Mouse (Mus musculus) E14TG2a.4 (cell line): ENCODE results near the gene Tescl.
A peak's percentile ranks its signal among the peaks of the same experiment; 100 is the strongest.

Experiments used
- H3K27me3 ChIP-seq: 2 replicates; pipeline ENCODE4 v1.6.1; 2014; ENCODE audit warnings: low read length, control low read depth; ENCODE audit not compliant: insufficient read depth
- H3K36me3 ChIP-seq: 2 replicates; pipeline ENCODE4 v1.6.1; 2014; ENCODE audit warnings: low read length, control low read depth; ENCODE audit not compliant: insufficient read depth
- H3K4me1 ChIP-seq: replicated peaks from 2 replicates; pipeline ENCODE4 v1.6.1; 2014; ENCODE audit warnings: low read depth, low read length, control low read depth
- H3K4me3 ChIP-seq: replicated peaks from 2 replicates; pipeline ENCODE4 v1.5.1; 2014; ENCODE audit warnings: mild to moderate bottlenecking, low read length
- H3K9me3 ChIP-seq: 2 replicates; pipeline ENCODE4 v1.6.1; 2014; ENCODE audit warnings: low read length, control low read depth
- CTCF ChIP-seq: conservative IDR thresholded peaks from 2 replicates; pipeline ENCODE4 v1.5.1; 2014; ENCODE audit warnings: low read length
- NANOG ChIP-seq: IDR thresholded peaks from 2 replicates; pipeline ENCODE4 v1.6.1; 2014; ENCODE audit warnings: borderline replicate concordance, low read length, mixed read lengths
- POU5F1 ChIP-seq: IDR thresholded peaks from 2 replicates; pipeline ENCODE4 v1.6.1; 2014; ENCODE audit warnings: low read length, borderline replicate concordance

The Tescl gene

DNA sequence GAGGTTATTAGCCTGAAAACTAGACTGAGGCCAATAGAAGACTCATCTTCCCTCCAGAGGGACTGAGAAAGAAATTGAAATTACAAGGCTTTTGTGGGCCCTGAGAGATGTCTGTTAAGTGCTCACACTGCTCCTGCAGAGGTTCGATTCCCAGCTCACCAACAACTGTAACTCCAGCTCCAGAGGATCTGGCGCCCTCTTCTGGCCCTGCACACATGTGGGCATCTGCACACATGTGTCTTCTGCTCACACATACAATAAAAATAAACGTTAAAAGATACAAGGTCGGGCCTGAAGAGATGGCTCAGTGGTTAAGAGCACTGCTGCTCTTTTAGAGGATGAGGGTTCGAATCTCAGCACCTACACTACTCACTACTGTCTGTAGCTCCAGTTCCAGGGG, 12.7 kb upstream of the Tescl start:
- Histone ChIP-seq H3K9me3 (no peaks in the 10 kb centered on the region), H3K36me3 (no peaks in the 10 kb centered on the region), H3K4me3 (no peak overlapping the region), H3K4me1 (peaks cover 8% of the 10 kb centered on the region), H3K27me3 (peaks cover 19% of the 10 kb centered on the region)
- TF ChIP-seq NANOG = no peak
- TF ChIP-seq CTCF = peak; percentile 40
- no peak for TF ChIP-seq POU5F1

DNA sequence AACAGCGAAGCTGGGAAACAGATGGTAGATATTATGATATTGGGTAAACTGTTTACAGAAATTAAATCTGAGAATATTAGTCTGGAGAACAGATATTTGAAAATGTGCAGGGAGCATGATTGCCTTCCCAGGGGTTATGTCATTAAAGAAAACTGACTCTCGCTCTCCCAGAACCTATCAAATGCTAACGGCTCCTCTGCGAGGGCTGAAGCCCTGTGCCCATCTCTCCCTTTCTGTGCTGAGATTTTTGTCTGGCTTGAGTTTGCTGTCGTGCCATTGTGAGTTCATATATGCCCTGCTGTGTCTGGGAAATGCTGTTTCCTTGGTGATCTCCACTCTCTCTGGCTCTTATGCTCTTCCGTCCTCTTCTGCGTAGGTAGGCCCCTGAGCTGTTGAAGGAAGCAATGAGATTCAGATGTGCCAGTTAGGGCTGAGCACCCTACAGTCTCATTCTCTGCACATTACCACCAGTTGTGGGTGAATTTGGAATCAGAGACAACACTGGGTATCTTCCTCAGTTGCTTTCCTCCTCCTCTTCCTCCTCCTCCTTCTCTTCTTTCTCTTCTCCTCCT, 10.1 kb upstream of the Tescl start:
- Histone ChIP-seq H3K9me3 (no peaks in the 10 kb centered on the region), H3K4me3 (no peak overlapping the region), H3K4me1 (peaks cover 3% of the 10 kb centered on the region), H3K36me3 (no peaks in the 10 kb centered on the region), H3K27me3 (peaks cover 2% of the 10 kb centered on the region; the same call in 1 of the 2 replicates)
- TF ChIP-seq POU5F1 = no peak

DNA sequence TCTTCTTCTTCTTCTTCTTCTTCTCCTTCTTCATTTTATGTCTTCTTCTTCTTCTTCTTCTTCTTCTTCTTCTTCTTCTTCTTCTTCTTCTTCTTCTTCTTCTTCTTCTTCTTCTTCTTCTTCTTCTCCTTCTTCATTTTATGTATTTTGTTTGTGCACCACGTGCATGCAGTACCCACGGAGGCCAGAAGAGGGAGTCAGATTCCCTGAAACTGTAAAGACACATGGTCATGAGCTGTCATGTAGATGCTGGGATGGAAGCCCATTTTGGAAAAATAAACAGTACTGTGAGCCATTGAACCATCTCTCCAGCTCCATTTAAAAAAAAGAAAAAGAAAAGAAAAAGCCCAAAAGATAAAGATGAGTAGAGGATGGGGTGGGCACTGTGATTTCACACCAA, 4.5 kb upstream of the Tescl start:
- H3K4me1 ChIP-seq = peaks cover 7% of the 10 kb centered on the region; the same call in 1 of the 2 replicates

DNA sequence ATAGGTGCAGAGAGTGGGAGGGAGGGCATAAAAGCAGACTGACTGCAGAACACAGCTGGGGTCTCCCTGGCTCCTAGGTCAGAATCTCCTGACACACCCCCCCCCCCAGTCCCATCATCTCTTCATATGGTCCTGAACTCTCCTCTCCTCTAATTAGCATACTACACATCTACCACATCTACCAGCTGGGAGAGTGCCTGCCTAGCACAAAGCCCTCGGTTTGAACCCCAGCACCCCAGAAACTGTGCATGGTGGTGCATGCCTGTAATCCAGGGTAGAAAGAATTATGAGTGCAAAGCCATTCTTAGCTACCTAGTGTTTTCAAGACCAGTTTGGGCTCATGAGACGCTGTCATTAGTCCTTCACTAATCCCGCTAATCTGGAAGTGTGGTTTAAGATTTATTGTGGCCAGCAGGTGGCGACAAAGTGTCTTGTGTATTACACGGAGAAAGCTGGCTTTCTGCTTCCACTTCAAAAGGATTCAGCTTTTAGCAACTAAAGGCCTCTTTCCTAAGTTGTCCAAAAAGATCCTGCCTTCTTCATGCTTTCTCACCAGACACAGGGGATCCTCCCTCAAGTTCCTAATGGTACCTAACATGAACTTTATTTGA, 2.1 kb upstream of the Tescl start:
- 0 out of 2 replicates have a peak, but pooled peaks cover 5% of the 10 kb centered on the region for H3K9me3 ChIP-seq
- TF ChIP-seq CTCF (peak; percentile 52), POU5F1 (no peak), NANOG (no peak)
- peaks cover 44% of the 10 kb centered on the region for H3K27me3 ChIP-seq
- H3K4me1 ChIP-seq = peaks cover 11% of the 10 kb centered on the region; the same call in 1 of the 2 replicates
- no peak overlapping the region for H3K4me3 ChIP-seq
- H3K36me3 ChIP-seq = no peaks in the 10 kb centered on the region

More for the DNA sequence above, 4.5 kb upstream of the Tescl start:
- peaks cover 28% of the 10 kb centered on the region for H3K27me3 ChIP-seq
- no peak overlapping the region for H3K4me3 ChIP-seq
- H3K9me3 ChIP-seq = no peaks in the 10 kb centered on the region
- H3K36me3 ChIP-seq = no peaks in the 10 kb centered on the region
- TF ChIP-seq NANOG = no peak
- TF ChIP-seq CTCF = peak; percentile 53
- TF ChIP-seq POU5F1 = no peak

DNA sequence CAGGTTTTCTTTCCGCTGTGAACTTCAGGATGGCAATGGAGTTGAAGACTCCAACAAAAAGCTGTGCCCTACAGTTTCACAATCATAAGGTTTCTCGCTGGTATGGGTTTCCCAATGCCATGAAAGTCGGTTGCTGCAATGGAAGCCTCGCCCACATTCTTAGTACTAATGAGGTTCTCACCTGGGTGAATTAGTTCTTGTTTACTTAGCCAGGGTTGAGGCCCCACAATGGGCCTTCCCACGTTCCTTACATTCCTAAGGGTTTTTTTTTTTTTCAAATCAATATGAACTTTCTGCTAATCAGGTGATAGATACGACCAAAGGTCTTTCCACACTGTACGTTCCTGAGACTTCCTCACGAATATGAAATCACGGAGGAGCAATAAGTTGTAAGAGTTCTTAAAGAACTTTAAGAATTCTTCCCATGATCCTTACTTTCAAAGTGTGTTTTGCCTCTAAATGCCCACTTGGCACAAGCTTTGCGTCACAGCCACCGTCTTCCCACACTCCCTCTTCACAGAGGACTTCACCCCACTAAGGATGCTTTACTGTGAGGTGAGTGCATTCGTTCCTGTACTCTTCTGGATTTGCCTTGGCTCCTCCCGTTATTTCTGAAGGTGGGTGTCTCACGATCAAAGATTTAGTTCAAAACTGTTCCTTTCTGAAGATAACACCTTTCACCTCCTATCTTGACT, 6.3 kb downstream of the Tescl start:
- H3K4me1 ChIP-seq = peaks cover 8% of the 10 kb centered on the region
- H3K9me3 ChIP-seq = peaks cover 10% of the 10 kb centered on the region; the same call in 1 of the 2 replicates
- no peak overlapping the region for H3K4me3 ChIP-seq
- H3K36me3 ChIP-seq = no peaks in the 10 kb centered on the region
- TF ChIP-seq CTCF = no peak
- TF ChIP-seq POU5F1 = no peak
- no peak for TF ChIP-seq NANOG
- peaks cover 30% of the 10 kb centered on the region for H3K27me3 ChIP-seq

DNA sequence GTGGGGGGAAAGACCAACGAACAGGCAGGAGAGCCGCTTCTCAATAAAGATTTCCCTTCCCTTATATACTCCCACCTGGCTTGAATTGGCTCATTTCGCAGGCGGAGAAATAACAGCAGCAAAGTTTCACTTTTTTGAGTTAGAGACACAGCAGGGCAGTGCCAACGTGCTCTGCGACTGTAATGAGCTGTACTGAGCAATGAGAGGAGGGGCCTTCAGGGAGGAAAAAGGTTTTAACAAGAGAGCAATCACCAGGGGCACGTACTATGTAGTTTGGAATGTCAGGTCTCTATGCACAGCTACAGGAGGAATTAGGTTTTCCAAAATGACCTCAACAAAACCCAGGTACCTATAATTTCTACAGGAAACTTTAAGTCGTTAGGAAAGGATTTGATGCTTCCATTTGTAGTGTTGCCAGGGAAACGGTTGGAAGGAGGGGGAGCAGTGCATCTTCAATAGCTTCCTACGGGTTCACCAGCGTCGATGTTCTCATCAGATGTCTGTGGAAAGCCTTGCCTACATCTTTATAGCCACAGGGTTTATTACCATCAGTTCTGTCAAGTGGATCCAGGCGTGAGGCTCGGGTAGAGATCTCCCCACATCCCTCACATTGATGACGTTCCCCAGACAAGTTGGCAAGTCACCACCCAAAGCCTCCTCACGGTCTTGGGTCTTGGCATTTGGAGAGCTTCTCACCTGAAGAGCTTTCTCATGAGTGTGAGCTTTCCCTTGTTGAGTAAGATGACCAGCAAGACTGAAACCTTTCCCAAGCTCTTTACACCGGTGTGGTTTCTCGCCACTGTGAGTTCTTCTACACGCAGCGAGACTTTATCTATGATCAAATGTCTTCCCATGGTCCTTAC, 7.2 kb downstream of the Tescl start:
- H3K4me3 ChIP-seq = peak overlapping the region; percentile 63
- H3K36me3 ChIP-seq = no peaks in the 10 kb centered on the region
- H3K4me1 ChIP-seq = peaks cover 8% of the 10 kb centered on the region
- H3K9me3 ChIP-seq = peaks cover 8% of the 10 kb centered on the region; the same call in 1 of the 2 replicates
- H3K27me3 ChIP-seq = peaks cover 25% of the 10 kb centered on the region
- TF ChIP-seq POU5F1 (no peak), CTCF (no peak), NANOG (no peak)

DNA sequence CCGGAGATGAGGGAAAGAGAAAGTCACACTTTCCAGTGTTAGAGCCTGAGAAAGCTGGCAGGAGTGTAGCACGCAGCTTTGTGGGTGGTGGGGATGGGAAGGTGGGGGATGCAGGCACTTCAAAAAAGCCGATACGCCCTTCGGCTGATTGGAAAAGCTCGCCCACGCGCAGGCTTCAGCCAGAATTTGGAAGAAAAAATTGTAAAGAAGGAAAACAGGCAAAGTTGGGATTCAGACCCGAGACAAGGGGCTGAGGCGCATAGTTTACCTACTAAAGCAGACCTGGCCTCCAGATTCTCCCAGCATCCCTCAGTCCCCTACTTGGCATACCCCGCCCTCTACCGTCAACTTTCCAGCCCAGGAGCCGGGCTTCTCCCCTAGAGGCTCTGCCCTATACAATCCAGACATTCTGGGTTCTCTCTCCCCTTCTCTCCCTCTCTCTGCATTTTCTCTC, 8.0 kb downstream of the Tescl start:
- TF ChIP-seq CTCF = no peak
- no peak for TF ChIP-seq NANOG
- no peak for TF ChIP-seq POU5F1
- Histone ChIP-seq H3K36me3 (no peaks in the 10 kb centered on the region), H3K27me3 (peaks cover 21% of the 10 kb centered on the region), H3K9me3 (peaks cover 5% of the 10 kb centered on the region; the same call in 1 of the 2 replicates), H3K4me1 (peaks cover 8% of the 10 kb centered on the region), H3K4me3 (peak overlapping the region; percentile 63)

DNA sequence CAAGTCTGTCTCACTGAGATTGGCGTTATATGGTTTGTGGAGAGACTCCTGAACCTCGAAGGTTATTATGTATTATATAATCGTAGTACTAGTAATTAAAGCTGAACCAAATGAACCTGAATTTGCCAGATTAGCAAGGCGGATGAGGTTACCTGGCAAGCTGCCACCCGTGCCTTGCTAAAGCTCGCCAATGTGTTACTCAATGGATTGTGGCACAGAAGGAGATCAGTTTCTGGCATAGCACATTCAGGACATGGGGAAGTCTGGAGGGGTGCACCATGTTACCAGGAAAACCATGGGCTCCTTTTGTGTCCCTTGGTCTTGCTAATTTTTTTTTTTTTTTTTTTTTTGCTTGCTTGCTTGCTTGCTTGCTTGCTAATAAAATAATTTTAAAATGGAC, 8.5 kb downstream of the Tescl start:
- Histone ChIP-seq H3K9me3 (peaks cover 5% of the 10 kb centered on the region; the same call in 1 of the 2 replicates), H3K36me3 (no peaks in the 10 kb centered on the region), H3K27me3 (peaks cover 21% of the 10 kb centered on the region), H3K4me3 (peak overlapping the region; percentile 63; the same call in 1 of the 2 replicates), H3K4me1 (peaks cover 8% of the 10 kb centered on the region)
- TF ChIP-seq NANOG (no peak), CTCF (no peak), POU5F1 (no peak)
